Mouse (Mus musculus) spleen, adult 2 months (tissue): ENCODE data around the gene Gga2.

Experiments used
- CTCF ChIP-seq: fragments of 200-500 bp; IDR thresholded peaks from 2 replicates; pipeline ENCODE4 v1.5.1; 2011; ENCODE audit warnings: mild to moderate bottlenecking, inconsistent platforms; ENCODE audit not compliant: insufficient read depth, insufficient read length, insufficient replicate concordance; ENCODE audit errors: extremely low read depth
- POLR2A ChIP-seq: fragments of 200-500 bp; IDR thresholded peaks from 2 replicates; pipeline ENCODE4 v1.6.1; 2011; ENCODE audit warnings: low read depth, low read length, inconsistent platforms

- TF ChIP-seq CTCF (no peak), POLR2A (no peak)
Observed at GRCm38 (mm10) chr7:122066102-122066944, 45.3 kb upstream of the Gga2 start.
